Mouse (Mus musculus): ENCODE data around the gene Lyrm7. TPM values are rescaled to one million over a fixed set of nuclear protein-coding genes. Genes with fewer than 3 reads are reported as not detected.

The Lyrm7 gene
- 3.5 and 3.6 TPM in 2 replicates for polyA plus RNA-seq (2015; fragmentation: Nextera tagmentation; extraction: Ambion mirVana)

DNA sequence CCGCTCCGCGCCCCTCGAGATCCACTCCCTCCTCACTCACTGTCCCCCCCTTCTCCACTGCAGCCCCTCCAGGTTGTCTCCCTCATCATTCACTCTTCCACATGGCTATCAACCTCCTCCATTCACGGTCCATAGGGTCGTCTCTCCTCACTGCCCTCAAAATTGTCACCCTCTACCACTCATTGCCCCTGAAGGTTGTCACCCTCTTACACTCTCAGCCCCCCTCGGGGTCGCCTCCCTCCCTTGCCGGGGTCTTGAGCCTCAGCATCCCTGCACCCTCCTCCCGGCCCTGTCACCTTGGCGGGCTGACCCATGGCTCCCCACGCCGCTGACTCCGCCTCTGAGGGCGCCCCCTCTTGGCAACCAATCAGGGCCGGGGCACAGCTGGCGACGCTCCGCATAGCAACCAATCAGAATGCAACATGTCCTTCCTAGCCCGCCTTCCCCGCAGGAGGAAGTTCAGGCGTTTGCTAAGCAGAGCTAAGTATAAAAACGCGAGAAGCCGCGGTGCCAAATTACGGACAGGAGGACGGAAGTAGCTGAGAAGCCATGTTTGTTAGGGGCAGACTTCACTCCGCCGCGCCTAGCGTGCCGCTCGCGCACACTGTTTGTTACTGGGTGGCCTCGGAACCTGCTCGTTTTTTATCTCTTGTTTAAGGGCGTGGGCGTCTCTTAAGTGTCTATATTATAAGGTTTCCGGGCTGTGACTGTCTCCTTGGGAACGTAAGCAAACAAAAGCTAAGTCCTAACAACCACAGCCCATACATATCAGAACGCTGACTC, at the start of gene Lyrm7:
Gene Lyrm7 (minus strand): TSS at position 661 of the 783 bp plus-strand sequence.

DNA sequence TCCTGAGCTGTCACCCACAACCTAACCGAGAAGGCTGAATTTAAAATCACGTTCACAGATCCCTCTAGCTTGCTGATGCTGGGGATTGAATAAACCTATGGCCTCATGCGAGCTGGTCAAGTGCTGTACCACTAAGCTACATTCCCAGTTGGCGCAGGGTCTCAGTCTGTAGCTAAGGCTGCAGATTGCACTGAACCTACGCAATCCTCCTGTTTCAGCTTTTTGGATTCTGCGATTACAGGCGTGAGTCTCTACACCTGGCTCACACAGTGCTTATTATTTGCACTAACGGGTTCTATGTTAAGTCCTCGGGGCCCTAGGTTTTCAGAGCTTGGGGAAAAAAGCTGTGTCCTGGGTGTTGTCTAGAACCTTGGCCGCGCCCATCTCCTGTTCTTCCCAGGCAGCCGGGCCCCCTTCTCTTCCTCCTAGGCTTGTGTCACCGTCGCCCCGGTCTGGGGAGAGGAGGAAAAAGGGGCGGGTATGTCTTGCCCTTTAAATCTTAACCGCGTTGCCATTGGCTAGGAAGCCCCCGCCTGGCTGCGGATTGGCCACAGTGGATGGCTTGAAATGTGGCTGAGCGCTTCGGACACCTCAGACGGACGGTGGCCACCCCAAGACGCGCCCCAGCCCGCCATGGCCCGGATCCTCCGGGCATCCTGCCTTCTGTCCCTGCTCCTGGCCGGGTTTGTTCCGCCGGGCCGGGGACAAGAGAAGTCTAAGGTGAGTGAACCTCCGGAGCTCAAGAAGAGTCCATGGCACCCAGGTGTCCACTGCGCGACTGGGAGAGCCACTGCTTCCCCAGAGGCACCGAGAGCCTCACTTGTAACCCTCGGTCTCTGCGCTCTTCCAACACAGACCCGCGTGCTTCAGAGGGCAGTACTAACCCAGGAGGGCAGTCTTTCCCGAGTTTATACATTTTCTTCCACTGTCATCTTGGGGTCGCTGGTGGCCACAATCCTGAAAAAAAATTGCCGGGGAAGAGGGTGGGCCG, 41.9 kb upstream of the Lyrm7 start, which contains the start of gene Gpx3:
Gene Gpx3 (plus strand): TSS at position 121 of the 991 bp plus-strand sequence.

DNA sequence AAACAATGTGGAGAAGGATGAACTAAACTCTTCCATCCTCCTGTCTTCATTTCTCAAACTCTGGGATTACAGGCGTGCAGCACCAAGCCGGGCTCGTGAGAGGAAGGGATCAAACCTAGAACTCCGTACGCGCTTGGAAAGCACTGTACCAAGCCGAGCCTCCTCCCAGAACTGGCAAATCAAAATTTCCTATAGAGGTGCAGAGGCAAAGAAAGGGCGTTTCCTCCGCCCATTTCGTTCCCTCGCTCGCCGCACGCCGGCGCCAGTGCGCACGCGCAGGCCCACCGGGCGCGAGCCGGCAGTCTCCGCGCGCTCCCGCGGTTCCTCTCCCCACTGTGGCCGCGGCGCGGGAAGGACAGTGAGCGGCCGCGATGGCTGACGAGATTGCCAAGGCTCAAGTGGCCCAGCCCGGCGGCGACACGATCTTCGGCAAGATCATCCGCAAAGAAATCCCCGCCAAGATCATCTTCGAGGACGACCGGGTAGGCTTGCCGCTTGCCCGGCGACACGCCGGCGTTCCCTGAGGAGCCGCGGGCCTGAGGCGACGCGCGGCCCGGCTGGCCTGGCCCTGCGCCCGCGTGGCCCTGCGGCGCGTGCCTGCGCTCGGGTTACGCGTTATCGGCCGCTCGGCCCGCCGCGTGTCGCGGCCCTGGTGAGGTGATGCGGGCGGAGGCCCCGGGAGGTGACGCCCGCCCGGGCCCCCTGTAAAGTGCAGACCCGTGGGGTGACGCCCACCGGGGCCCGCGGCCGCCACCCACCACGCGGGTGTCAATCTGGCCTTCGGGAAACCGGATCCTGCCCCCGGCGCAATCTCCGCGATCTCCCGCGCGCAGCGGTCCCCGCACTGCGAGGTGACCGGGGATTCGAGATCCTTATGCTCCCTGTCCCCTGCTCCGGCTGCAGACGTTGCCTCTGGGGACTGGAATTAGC, 5.7 kb upstream of the Lyrm7 start, which contains the start of gene Hint1:
Gene Hint1 (plus strand): TSS at position 265 of the 930 bp plus-strand sequence.

DNA sequence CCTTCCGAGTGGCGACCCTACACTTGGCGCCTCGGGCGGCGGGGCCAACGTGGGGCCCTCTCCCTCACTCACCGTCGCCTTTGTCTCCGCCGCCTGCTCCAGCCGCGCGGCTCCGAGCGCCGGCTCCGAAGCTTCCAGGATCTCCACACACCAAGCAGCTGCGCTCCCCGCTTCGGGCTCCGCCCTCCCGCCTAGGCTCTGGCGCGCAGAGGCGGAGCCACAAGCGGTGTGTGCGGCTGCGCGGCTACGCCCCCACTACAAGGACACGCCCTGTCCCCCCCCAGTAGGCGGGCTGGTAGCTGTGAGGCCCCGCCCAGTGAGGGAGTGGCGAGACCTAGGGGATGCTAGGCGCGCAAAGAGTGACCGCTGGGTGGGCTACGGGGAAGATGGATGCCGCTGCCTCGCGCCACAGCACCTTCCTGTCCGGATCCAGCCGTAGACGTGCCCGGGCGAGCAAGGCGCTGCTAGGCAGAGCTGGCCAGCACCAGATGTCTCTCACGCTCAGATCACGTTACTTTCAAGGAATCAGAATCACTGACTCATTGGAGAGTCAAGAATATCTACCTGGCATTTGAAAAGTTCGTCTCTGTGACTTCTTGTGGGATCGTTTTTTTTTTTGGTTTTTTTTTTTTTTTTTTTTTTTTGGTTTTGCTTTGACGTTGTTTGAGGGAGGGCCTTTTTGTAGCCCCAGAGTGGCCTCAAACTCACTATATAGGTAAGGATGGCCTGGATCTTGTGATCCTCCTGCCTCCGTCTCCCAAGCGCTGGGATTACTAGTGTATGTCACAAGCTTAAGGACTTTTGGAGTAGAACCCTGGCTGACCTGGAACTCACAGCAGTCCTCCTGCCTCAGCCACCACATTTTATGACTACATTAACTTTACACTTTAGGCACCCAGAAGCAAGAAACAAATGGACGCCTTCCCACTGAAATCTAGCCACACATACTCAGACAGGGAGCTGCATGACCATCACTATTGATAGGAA, 72.9 kb downstream of the Lyrm7 start, which contains the start of gene Cdc42se2:
Gene Cdc42se2 (minus strand): TSS at position 188 of the 987 bp plus-strand sequence.

Other genes starting within 250 kb of the Lyrm7 start
- gene Cdc42se2, start 73.2 kb downstream of the Lyrm7 start, polyA plus RNA-seq (2015; fragmentation: Nextera tagmentation; extraction: Ambion mirVana): 27.2 and 35.1 TPM in 2 replicates
- gene Hint1, start 5.5 kb upstream of the Lyrm7 start, polyA plus RNA-seq (2015; fragmentation: Nextera tagmentation; extraction: Ambion mirVana): 619 and 686 TPM in 2 replicates
- 83.8 and 99.2 TPM in 2 replicates for gene Gpx3, start 41.5 kb upstream of the Lyrm7 start, polyA plus RNA-seq (2015; fragmentation: Nextera tagmentation; extraction: Ambion mirVana)
- gene Tnip1, start 102.0 kb upstream of the Lyrm7 start, polyA plus RNA-seq (2015; fragmentation: Nextera tagmentation; extraction: Ambion mirVana): 10.4 and 13.2 TPM in 2 replicates
- 58.1 and 77.4 TPM in 2 replicates for gene Anxa6, start 172.5 kb upstream of the Lyrm7 start, polyA plus RNA-seq (2015; fragmentation: Nextera tagmentation; extraction: Ambion mirVana)
- gene Ccdc69, start 217.2 kb upstream of the Lyrm7 start, polyA plus RNA-seq (2015; fragmentation: Nextera tagmentation; extraction: Ambion mirVana): 3.0 and 4.3 TPM in 2 replicates
- 29.0 and 40.6 TPM in 2 replicates for gene Gm2a, start 237.2 kb upstream of the Lyrm7 start, polyA plus RNA-seq (2015; fragmentation: Nextera tagmentation; extraction: Ambion mirVana)

All from spleen, postnatal 0 days (tissue).